Mouse (Mus musculus): ENCODE measurements around the gene Tra2a. TPM values are rescaled to one million over a fixed set of nuclear protein-coding genes. Genes with fewer than 3 reads are reported as not detected.

The Tra2a gene
- polyA plus RNA-seq, 1 experiment: 15.8 TPM

- H3K27ac ChIP-seq (ENCODE audit: insufficient read depth, low read depth, low read length): peak overlapping the region; percentile 94
- TF ChIP-seq CTCF (IDR thresholded peaks at IDR 0.05; ENCODE audit: extremely low read depth, insufficient read length, insufficient replicate concordance, low read depth, low read length) (no peak), POLR2A (IDR thresholded peaks at IDR 0.05; ENCODE audit: low read depth, low read length) (no peak)
- peak overlapping the region; percentile 96 for H3K4me3 ChIP-seq (ENCODE audit: low read depth, low read length)
- under 1% methylated on average over 71 of the region's 71 CpGs for WGBS
- no peaks in the 10 kb centered on the region for H3K36me3 ChIP-seq (ENCODE audit: control insufficient read depth, insufficient read depth, low read length)
- no peaks in the 10 kb centered on the region for H3K27me3 ChIP-seq (ENCODE audit: control insufficient read depth, insufficient read depth, low read length)
- 0 out of 2 replicates have a peak, but pooled peaks cover 5% of the 10 kb centered on the region for H3K4me1 ChIP-seq (ENCODE audit: control insufficient read depth, insufficient read depth, insufficient read length, low read length)
These were observed 569 bp downstream of the Tra2a start for GRCm38 (mm10) chr6:49263081-49263846.

GRCm38 (mm10) chr6:49262421-49262820, 1.4 kb downstream of the Tra2a start:
- Histone ChIP-seq H3K27me3 (ENCODE audit: control insufficient read depth, insufficient read depth, low read length) (no peaks in the 10 kb centered on the region), H3K4me1 (ENCODE audit: control insufficient read depth, insufficient read depth, insufficient read length, low read length) (peaks cover 8% of the 10 kb centered on the region; the same call in 1 of the 2 replicates), H3K4me3 (ENCODE audit: low read depth, low read length) (peak overlapping the region; percentile 51), H3K36me3 (ENCODE audit: control insufficient read depth, insufficient read depth, low read length) (no peaks in the 10 kb centered on the region), H3K27ac (ENCODE audit: insufficient read depth, low read depth, low read length) (no peak overlapping the region; the same call in 1 of the 2 replicates)
- TF ChIP-seq CTCF (IDR thresholded peaks at IDR 0.05; ENCODE audit: extremely low read depth, insufficient read length, insufficient replicate concordance, low read depth, low read length): no peak
- TF ChIP-seq POLR2A (IDR thresholded peaks at IDR 0.05; ENCODE audit: low read depth, low read length): no peak
- under 1% methylated on average over 9 of the region's 9 CpGs for WGBS

GRCm38 (mm10) chr6:49259711-49260110, 4.1 kb downstream of the Tra2a start:
- Histone ChIP-seq H3K4me3 (ENCODE audit: low read depth, low read length) (no peak overlapping the region), H3K27ac (ENCODE audit: insufficient read depth, low read depth, low read length) (peak overlapping the region; percentile 33; the same call in 1 of the 2 replicates), H3K36me3 (ENCODE audit: control insufficient read depth, insufficient read depth, low read length) (no peaks in the 10 kb centered on the region), H3K4me1 (ENCODE audit: control insufficient read depth, insufficient read depth, insufficient read length, low read length) (peaks cover 6% of the 10 kb centered on the region; the same call in 1 of the 2 replicates), H3K27me3 (ENCODE audit: control insufficient read depth, insufficient read depth, low read length) (no peaks in the 10 kb centered on the region)
- 16% methylated on average over 5 of the region's 5 CpGs for WGBS
- TF ChIP-seq POLR2A (IDR thresholded peaks at IDR 0.05; ENCODE audit: low read depth, low read length) (no peak), CTCF (IDR thresholded peaks at IDR 0.05; ENCODE audit: extremely low read depth, insufficient read length, insufficient replicate concordance, low read depth, low read length) (no peak)

- Histone ChIP-seq H3K4me1 (ENCODE audit: control insufficient read depth, insufficient read depth, insufficient read length, low read length) (peaks cover 6% of the 10 kb centered on the region; the same call in 1 of the 2 replicates), H3K36me3 (ENCODE audit: control insufficient read depth, insufficient read depth, low read length) (no peaks in the 10 kb centered on the region), H3K4me3 (ENCODE audit: low read depth, low read length) (no peak overlapping the region), H3K27ac (ENCODE audit: insufficient read depth, low read depth, low read length) (peak overlapping the region; percentile 57; the same call in 1 of the 2 replicates), H3K27me3 (ENCODE audit: control insufficient read depth, insufficient read depth, low read length) (no peaks in the 10 kb centered on the region)
- 50% methylated on average over 2 of the region's 2 CpGs for WGBS
- TF ChIP-seq POLR2A (IDR thresholded peaks at IDR 0.05; ENCODE audit: low read depth, low read length): no peak
- no peak for TF ChIP-seq CTCF (IDR thresholded peaks at IDR 0.05; ENCODE audit: extremely low read depth, insufficient read length, insufficient replicate concordance, low read depth, low read length)
These were observed 6.0 kb downstream of the Tra2a start for GRCm38 (mm10) chr6:49257880-49258279.

- H3K4me1 ChIP-seq (ENCODE audit: control insufficient read depth, insufficient read depth, insufficient read length, low read length): no peaks in the 10 kb centered on the region
- WGBS: 87% methylated on average over 8 of the region's 8 CpGs
- peaks cover 31% of the 10 kb centered on the region for H3K36me3 ChIP-seq (ENCODE audit: control insufficient read depth, insufficient read depth, low read length)
- no peak overlapping the region for H3K4me3 ChIP-seq (ENCODE audit: low read depth, low read length)
- no peak overlapping the region for H3K27ac ChIP-seq (ENCODE audit: insufficient read depth, low read depth, low read length)
- no peaks in the 10 kb centered on the region for H3K27me3 ChIP-seq (ENCODE audit: control insufficient read depth, insufficient read depth, low read length)
- TF ChIP-seq CTCF (IDR thresholded peaks at IDR 0.05; ENCODE audit: extremely low read depth, insufficient read length, insufficient replicate concordance, low read depth, low read length) (no peak), POLR2A (IDR thresholded peaks at IDR 0.05; ENCODE audit: low read depth, low read length) (no peak)
These were observed 11.6 kb downstream of the Tra2a start for GRCm38 (mm10) chr6:49252207-49252606.

GRCm38 (mm10) chr6:49251199-49251598, 12.6 kb downstream of the Tra2a start:
- H3K4me3 ChIP-seq (ENCODE audit: low read depth, low read length): no peak overlapping the region
- H3K36me3 ChIP-seq (ENCODE audit: control insufficient read depth, insufficient read depth, low read length): peaks cover 35% of the 10 kb centered on the region
- H3K27ac ChIP-seq (ENCODE audit: insufficient read depth, low read depth, low read length): no peak overlapping the region
- TF ChIP-seq CTCF (IDR thresholded peaks at IDR 0.05; ENCODE audit: extremely low read depth, insufficient read length, insufficient replicate concordance, low read depth, low read length) (peak; percentile 17; the same call in 1 of the 2 replicates), POLR2A (IDR thresholded peaks at IDR 0.05; ENCODE audit: low read depth, low read length) (no peak)
- WGBS: 94% methylated on average over 2 of the region's 2 CpGs
- H3K27me3 ChIP-seq (ENCODE audit: control insufficient read depth, insufficient read depth, low read length): no peaks in the 10 kb centered on the region
- H3K4me1 ChIP-seq (ENCODE audit: control insufficient read depth, insufficient read depth, insufficient read length, low read length): no peaks in the 10 kb centered on the region

GRCm38 (mm10) chr6:49247246-49247645, 16.6 kb downstream of the Tra2a start:
- WGBS: 49% methylated on average over 2 of the region's 2 CpGs
- H3K27me3 ChIP-seq (ENCODE audit: control insufficient read depth, insufficient read depth, low read length): no peaks in the 10 kb centered on the region
- no peak overlapping the region for H3K4me3 ChIP-seq (ENCODE audit: low read depth, low read length)
- TF ChIP-seq POLR2A (IDR thresholded peaks at IDR 0.05; ENCODE audit: low read depth, low read length) (no peak), CTCF (IDR thresholded peaks at IDR 0.05; ENCODE audit: extremely low read depth, insufficient read length, insufficient replicate concordance, low read depth, low read length) (no peak)
- no peak overlapping the region for H3K27ac ChIP-seq (ENCODE audit: insufficient read depth, low read depth, low read length)
- no peaks in the 10 kb centered on the region for H3K4me1 ChIP-seq (ENCODE audit: control insufficient read depth, insufficient read depth, insufficient read length, low read length)
- H3K36me3 ChIP-seq (ENCODE audit: control insufficient read depth, insufficient read depth, low read length): peaks cover 54% of the 10 kb centered on the region
